Mouse (Mus musculus) MEL (cell line): ENCODE measurements around the gene Gls. TPM values are rescaled to one million over a fixed set of nuclear protein-coding genes. Genes with fewer than 3 reads are reported as not detected.

Experiments used
- DNase-seq: peaks from one replicate; pipeline ENCODE4 v3.0.0; 2011; ENCODE audit warnings: low read depth, low spot score
- H3K27ac ChIP-seq: 2 replicates; pipeline ENCODE4 v1.5.1; 2012; ENCODE audit warnings: low read depth, mild to moderate bottlenecking, control low read depth, low read length, moderate library complexity; ENCODE audit not compliant: control insufficient read depth
- H3K27me3 ChIP-seq, 2 experiments: fragments of 150-350 bp in 1 of 2; sonication (generic) in 1 of 2; 2 replicates each; pipeline ENCODE4 v1.6.1; 2012; ENCODE audit warnings: low read length in 2 of 2, mild to moderate bottlenecking in 2 of 2, improper control_type of control experiment in 1 of 2, moderate library complexity in 1 of 2; ENCODE audit not compliant: insufficient read depth in 2 of 2, control insufficient read depth in 1 of 2
- H3K36me3 ChIP-seq, 2 experiments: 2 replicates each; pipeline ENCODE4 v1.6.1; 2012 to 2014; ENCODE audit warnings: low read length in 2 of 2, improper control_type of control experiment in 1 of 2, inconsistent platforms in 1 of 2, mild to moderate bottlenecking in 1 of 2; ENCODE audit not compliant: insufficient read depth in 2 of 2, control insufficient read depth in 1 of 2
- H3K4me1 ChIP-seq, 2 experiments: fragments of 150-350 bp in 1 of 2; sonication (generic) in 1 of 2; 2 replicates each; pipeline ENCODE4 v1.6.1; 2012; ENCODE audit warnings: low read length in 2 of 2, improper control_type of control experiment in 1 of 2, mild to moderate bottlenecking in 1 of 2; ENCODE audit not compliant: insufficient read depth in 2 of 2, control insufficient read depth in 1 of 2
- H3K4me3 ChIP-seq, 2 experiments: fragments of 150-350 bp in 1 of 2; sonication (generic) in 1 of 2; 2 replicates each; pipeline ENCODE4 v1.5.1; 2012; ENCODE audit warnings: low read depth in 2 of 2, low read length in 2 of 2, mild to moderate bottlenecking in 2 of 2, moderate library complexity in 2 of 2, control low read depth in 1 of 2, improper control_type of control experiment in 1 of 2; ENCODE audit not compliant: control insufficient read depth in 1 of 2, insufficient read depth in 1 of 2
- H3K79me2 ChIP-seq: 2 replicates; pipeline ENCODE4 v1.6.1; 2012; ENCODE audit warnings: mild to moderate bottlenecking, low read length, moderate library complexity; ENCODE audit not compliant: control insufficient read depth, poor library complexity, insufficient read depth
- H3K9ac ChIP-seq: 2 replicates; pipeline ENCODE4 v1.6.1; 2012; ENCODE audit warnings: low read depth, mild to moderate bottlenecking, control low read depth, low read length, moderate library complexity; ENCODE audit not compliant: control insufficient read depth, poor library complexity, severe bottlenecking
- H3K9me3 ChIP-seq: fragments of 150-350 bp; sonication (generic); replicated peaks from 2 replicates; pipeline ENCODE4 v1.6.1; 2012; ENCODE audit warnings: mild to moderate bottlenecking, low read length, improper control_type of control experiment, moderate library complexity; ENCODE audit not compliant: insufficient read depth
- BHLHE40 ChIP-seq: IDR thresholded peaks from 2 replicates; pipeline ENCODE4 v1.6.1; 2012; ENCODE audit warnings: low read depth, mild to moderate bottlenecking, inconsistent platforms, low read length, improper control_type of control experiment, borderline replicate concordance
- CHD1 ChIP-seq: IDR thresholded peaks from 2 replicates; pipeline ENCODE4 v1.6.1; 2012; ENCODE audit warnings: low read depth, mild to moderate bottlenecking, inconsistent platforms, low read length, improper control_type of control experiment
- CHD2 ChIP-seq: IDR thresholded peaks from 2 replicates; pipeline ENCODE4 v1.6.1; 2011; ENCODE audit warnings: low read length, improper control_type of control experiment
- CTCF ChIP-seq, 3 experiments: IDR thresholded peaks in 2 of 3; conservative IDR thresholded peaks in 1 of 3; 2 replicates each; pipeline ENCODE4 v1.5.1; 2011 to 2012; ENCODE audit warnings: low read length in 3 of 3, low read depth in 2 of 3, mild to moderate bottlenecking in 2 of 3, improper control_type of control experiment in 1 of 3, inconsistent platforms in 1 of 3, mixed read lengths in 1 of 3, moderate library complexity in 1 of 3; ENCODE audit not compliant: control insufficient read depth in 1 of 3, insufficient read depth in 1 of 3, poor library complexity in 1 of 3, severe bottlenecking in 1 of 3
- ELF1 ChIP-seq: IDR thresholded peaks from 2 replicates; pipeline ENCODE4 v1.6.1; 2014; ENCODE audit warnings: low read depth, mild to moderate bottlenecking, inconsistent platforms, low read length, improper control_type of control experiment, moderate library complexity
- ETS1 ChIP-seq: IDR thresholded peaks from 2 replicates; pipeline ENCODE4 v1.6.1; 2012; ENCODE audit warnings: low read depth, mild to moderate bottlenecking, inconsistent platforms, low read length, improper control_type of control experiment, moderate library complexity
- GABPA ChIP-seq: IDR thresholded peaks from 2 replicates; pipeline ENCODE4 v1.6.1; 2012; ENCODE audit warnings: low read depth, mild to moderate bottlenecking, inconsistent platforms, low read length, improper control_type of control experiment, moderate library complexity
- GATA1 ChIP-seq: IDR thresholded peaks from 2 replicates; pipeline ENCODE4 v1.6.1; 2011; ENCODE audit warnings: low read depth, low read length, improper control_type of control experiment
- HCFC1 ChIP-seq: IDR thresholded peaks from 2 replicates; pipeline ENCODE4 v1.6.1; 2012; ENCODE audit warnings: low read depth, mild to moderate bottlenecking, inconsistent platforms, low read length, improper control_type of control experiment, moderate library complexity
- JUND ChIP-seq: IDR thresholded peaks from 2 replicates; pipeline ENCODE4 v1.6.1; 2011; ENCODE audit warnings: low read depth, mild to moderate bottlenecking, improper control_type of control experiment, low read length
- KAT2A ChIP-seq: conservative IDR thresholded peaks from 2 replicates; pipeline ENCODE4 v1.6.1; 2012; ENCODE audit warnings: low read depth, low read length, improper control_type of control experiment, inconsistent platforms
- MAFK ChIP-seq: IDR thresholded peaks from 2 replicates; pipeline ENCODE4 v1.6.1; 2011; ENCODE audit warnings: low read depth, mild to moderate bottlenecking, low read length, improper control_type of control experiment, borderline replicate concordance
- MAX ChIP-seq: IDR thresholded peaks from 2 replicates; pipeline ENCODE4 v1.6.1; 2011; ENCODE audit warnings: low read length, improper control_type of control experiment
- MAZ ChIP-seq: IDR thresholded peaks from 2 replicates; pipeline ENCODE4 v1.6.1; 2012; ENCODE audit warnings: low read depth, mild to moderate bottlenecking, inconsistent platforms, low read length, improper control_type of control experiment
- MEF2A ChIP-seq: IDR thresholded peaks from 2 replicates; pipeline ENCODE4 v1.6.1; 2014; ENCODE audit warnings: low read depth, mild to moderate bottlenecking, inconsistent platforms, low read length, improper control_type of control experiment; ENCODE audit not compliant: poor library complexity, insufficient replicate concordance, severe bottlenecking; ENCODE audit errors: extremely low read depth
- MXI1 ChIP-seq: IDR thresholded peaks from 2 replicates; pipeline ENCODE4 v1.6.1; 2011; ENCODE audit warnings: mild to moderate bottlenecking, low read depth, low read length, improper control_type of control experiment
- MYB ChIP-seq: IDR thresholded peaks from 2 replicates; pipeline ENCODE4 v1.6.1; 2011; ENCODE audit warnings: mild to moderate bottlenecking, low read depth, low read length, improper control_type of control experiment
- MYC ChIP-seq: IDR thresholded peaks from 2 replicates; pipeline ENCODE4 v1.6.1; 2011; ENCODE audit warnings: low read depth, mild to moderate bottlenecking, low read length, improper control_type of control experiment, moderate library complexity
- NELFE ChIP-seq: IDR thresholded peaks from 2 replicates; pipeline ENCODE4 v1.6.1; 2011; ENCODE audit warnings: low read depth, low read length, improper control_type of control experiment
- NRF1 ChIP-seq: IDR thresholded peaks from 2 replicates; pipeline ENCODE4 v1.6.1; 2014; ENCODE audit warnings: low read depth, mild to moderate bottlenecking, inconsistent platforms, low read length, improper control_type of control experiment, moderate library complexity; ENCODE audit not compliant: poor library complexity, insufficient read depth, severe bottlenecking
- POLR2A ChIP-seq, 2 experiments: IDR thresholded peaks; 2 replicates each; pipeline ENCODE4 v1.6.1; 2011 to 2012; ENCODE audit warnings: low read length in 2 of 2, mild to moderate bottlenecking in 2 of 2, control low read depth in 1 of 2, improper control_type of control experiment in 1 of 2, low read depth in 1 of 2, moderate library complexity in 1 of 2; ENCODE audit not compliant: control insufficient read depth in 1 of 2, insufficient read depth in 1 of 2, poor library complexity in 1 of 2
- POLR2AphosphoS2 ChIP-seq: IDR thresholded peaks from 2 replicates; pipeline ENCODE4 v1.6.1; 2011; ENCODE audit warnings: low read length, improper control_type of control experiment
- POLR2AphosphoS5 ChIP-seq: IDR thresholded peaks from 2 replicates; pipeline ENCODE4 v1.6.1; 2012; ENCODE audit warnings: low read depth, borderline replicate concordance, mild to moderate bottlenecking, inconsistent platforms, low read length, moderate library complexity, mixed read lengths
- RAD21 ChIP-seq: IDR thresholded peaks from 2 replicates; pipeline ENCODE4 v1.6.1; 2011; ENCODE audit warnings: mild to moderate bottlenecking, low read depth, low read length, improper control_type of control experiment
- RCOR1 ChIP-seq: IDR thresholded peaks from 2 replicates; pipeline ENCODE4 v1.6.1; 2012; ENCODE audit warnings: low read depth, mild to moderate bottlenecking, inconsistent platforms, low read length, improper control_type of control experiment
- SIN3A ChIP-seq: IDR thresholded peaks from 2 replicates; pipeline ENCODE4 v1.6.1; 2012; ENCODE audit warnings: low read length, improper control_type of control experiment, inconsistent platforms
- SMC3 ChIP-seq: IDR thresholded peaks from 2 replicates; pipeline ENCODE4 v1.6.1; 2011; ENCODE audit warnings: low read depth, low read length, improper control_type of control experiment
- TAL1 ChIP-seq: IDR thresholded peaks from 2 replicates; pipeline ENCODE4 v1.6.1; 2012; ENCODE audit warnings: mild to moderate bottlenecking, inconsistent platforms, low read length, moderate library complexity, mixed read lengths
- TBP ChIP-seq: IDR thresholded peaks from 2 replicates; pipeline ENCODE4 v1.8.0; 2011; ENCODE audit warnings: low read depth, low read length, improper control_type of control experiment
- TCF12 ChIP-seq: IDR thresholded peaks from 2 replicates; pipeline ENCODE4 v1.6.1; 2014; ENCODE audit warnings: low read depth, mild to moderate bottlenecking, inconsistent platforms, low read length, improper control_type of control experiment, moderate library complexity
- UBTF ChIP-seq: IDR thresholded peaks from 2 replicates; pipeline ENCODE4 v1.6.1; 2012; ENCODE audit warnings: low read depth, mild to moderate bottlenecking, inconsistent platforms, low read length, improper control_type of control experiment, moderate library complexity, borderline replicate concordance; ENCODE audit not compliant: insufficient read depth
- USF2 ChIP-seq, 2 experiments: IDR thresholded peaks; 2 replicates each; pipeline ENCODE4 v1.6.1; 2011 to 2012; ENCODE audit warnings: improper control_type of control experiment in 2 of 2, low read length in 2 of 2, borderline replicate concordance in 1 of 2, inconsistent platforms in 1 of 2, low read depth in 1 of 2, mild to moderate bottlenecking in 1 of 2; ENCODE audit not compliant: insufficient read depth in 1 of 2
- ZC3H11A ChIP-seq: IDR thresholded peaks from 2 replicates; pipeline ENCODE4 v1.6.1; 2012; ENCODE audit warnings: low read depth, mild to moderate bottlenecking, inconsistent platforms, low read length, improper control_type of control experiment
- ZKSCAN1 ChIP-seq: IDR thresholded peaks from 2 replicates; pipeline ENCODE4 v1.6.1; 2012; ENCODE audit warnings: low read depth, mild to moderate bottlenecking, inconsistent platforms, low read length, improper control_type of control experiment, moderate library complexity
- ZMIZ1 ChIP-seq: IDR thresholded peaks from 2 replicates; pipeline ENCODE4 v1.6.1; 2012; ENCODE audit warnings: low read depth, mild to moderate bottlenecking, inconsistent platforms, low read length, improper control_type of control experiment, moderate library complexity
- ZNF384 ChIP-seq: IDR thresholded peaks from 2 replicates; pipeline ENCODE4 v1.6.1; 2012; ENCODE audit warnings: low read depth, mild to moderate bottlenecking, inconsistent platforms, low read length, improper control_type of control experiment
- polyA plus RNA-seq, 2 experiments: library from polyadenylated mRNA; stranded (reverse) in 1 of 2; unstranded in 1 of 2; fragments of >175 nt in 1 of 2; fragments of >200 nt in 1 of 2; gene quantifications; 2 replicates each; pipeline versions ENCODE4 v1.2.1 to v1.2.4; 2012; ENCODE audit warnings: low replicate concordance in 2 of 2, low read depth in 1 of 2; ENCODE audit not compliant: insufficient read length in 2 of 2, insufficient read depth in 1 of 2, missing spikeins in 1 of 2
- total RNA-seq: library from RNA; depleted of rRNA; stranded (reverse); fragments of 300-350 nt; gene quantifications from 2 replicates; pipeline ENCODE4 v1.2.3, GENCODE M21; 2012

The Gls gene
- total and polyA plus RNA-seq, 3 experiments = 57.2 to 121 (median 91.9) TPM

- Histone ChIP-seq H3K4me1 (peaks cover 0 to 10% of the 10 kb centered on the region in 2 experiments; a peak in 2 of 4 replicates), H3K4me3 (peak within 1 kb of the TSS; percentile 81 to 91), H3K27me3 (no peaks in the 10 kb centered on the region), H3K9ac (peak within 1 kb of the TSS; percentile 86), H3K79me2 (peaks cover 3% of the 10 kb centered on the region; the same call in 1 of the 2 replicates), H3K27ac (peak within 1 kb of the TSS; percentile 61), H3K9me3 (no peaks in the 10 kb centered on the region), H3K36me3 (no peaks in the 10 kb centered on the region; a peak in 2 of 4 replicates)
- peak; percentile 95 for DNase-seq
- TF ChIP-seq MAZ (peak; percentile 46; the same call in 1 of the 2 replicates), CHD2 (no peak), USF2 (IDR thresholded peaks at IDR 0.05; ENCODE audit: borderline replicate concordance in 1 of 2, insufficient read depth in 1 of 2, low read depth in 1 of 2, low read length in 2 of 2) (no peak), ZMIZ1 (no peak), SMC3 (no peak), MAFK (no peak), SIN3A (peak; percentile 95), GATA1 (no peak), KAT2A (no peak; the same call in 1 of the 2 replicates), MEF2A (no peak), ZNF384 (no peak), UBTF (no peak), RCOR1 (peak; percentile 4; the same call in 1 of the 2 replicates), ELF1 (peak; percentile 93), CTCF (IDR thresholded peaks at IDR 0.05 in 2 of 3, conservative IDR thresholded peaks at IDR 0.05 in 1 of 3; ENCODE audit: control insufficient read depth in 1 of 3, insufficient read depth in 1 of 3, low read depth in 2 of 3, low read length in 3 of 3, poor library complexity in 1 of 3, severe bottlenecking in 1 of 3) (peak in 2 of 3 experiments; percentile 18 to 25; a peak in 2 of 6 replicates), TAL1 (no peak), ETS1 (peak; percentile 94), MYB (no peak), ZKSCAN1 (no peak), TCF12 (peak; percentile 68), NRF1 (peak; percentile 65), HCFC1 (peak; percentile 84), GABPA (no peak), POLR2A (IDR thresholded peaks at IDR 0.05; ENCODE audit: control insufficient read depth in 1 of 2, insufficient read depth in 1 of 2, low read depth in 1 of 2, low read length in 2 of 2, poor library complexity in 1 of 2) (peak; percentile 66 to 68; a peak in 3 of 4 replicates), MAX (peak; percentile 75; the same call in 1 of the 2 replicates), CHD1 (no peak), JUND (peak; percentile 68; the same call in 1 of the 2 replicates), POLR2AphosphoS2 (no peak), TBP (0 out of 2 replicates have a peak, but pooled peaks have one; percentile 54), MYC (no peak; the same call in 1 of the 2 replicates), POLR2AphosphoS5 (no peak), RAD21 (no peak), ZC3H11A (no peak; the same call in 1 of the 2 replicates), MXI1 (peak; percentile 89), BHLHE40 (no peak), NELFE (peak; percentile 49)
Measured at GRCm38 (mm10) chr1:52118860-52119591, 114.0 kb downstream of the Gls start, which contains the start of gene Stat1. Gene Stat1, plus strand, starts transcription at chr1:52119440.
